Comparison of ENCODE assay signal across 8 mouse cellular contexts in genomic region chr3:65391222-65391783, GRCm38 (mm10). TPM values are rescaled to one million over a fixed set of nuclear protein-coding genes. Genes with fewer than 3 reads are reported as not detected.
DNase-seq lines count a peak whose midpoint lies in the region; ATAC-seq and TF ChIP-seq lines count a peak whose summit lies in the region.

No protein-coding gene starts in this region.

- peak overlapping the region; percentile 93 for H3K27ac ChIP-seq in gastrocnemius, adult 2 months
- H3K27ac ChIP-seq in forebrain, embryonic 13.5 days = 0 out of 2 replicates have a peak overlapping the region, but pooled peaks have one; percentile 68
- peak overlapping the region; percentile 80; the same call in 1 of the 2 replicates for H3K27ac ChIP-seq in liver, embryonic 15.5 days (replicated peaks)

- TF ChIP-seq CTCF in gastrocnemius, adult 2 months (IDR thresholded peaks at IDR 0.05) = no peak

- peaks cover 13% of the 10 kb centered on the region for H3K4me1 ChIP-seq in forebrain, embryonic 13.5 days
- H3K4me1 ChIP-seq in liver, embryonic 15.5 days (replicated peaks) = 0 out of 2 replicates have a peak, but pooled peaks cover 16% of the 10 kb centered on the region

- 47% methylated on average over 6 of the region's 6 CpGs for WGBS in forebrain, embryonic 13.5 days
- whole genome bisulfite sequencing in liver, embryonic 15.5 days (ENCODE audit: insufficient replicate concordance) = 37% methylated on average over 6 of the region's 6 CpGs

- H3K9me3 ChIP-seq in forebrain, embryonic 13.5 days (replicated peaks) = no peaks in the 10 kb centered on the region
- no peaks in the 10 kb centered on the region for H3K9me3 ChIP-seq in liver, embryonic 15.5 days (replicated peaks)

- intact Hi-C loops in gastrocnemius, adult 2 months (cut with DNase I) = loop anchor here (2.0 kb wide), 1 partner anchor 51 kb away; no protein-coding TSS in a partner anchor
- intact Hi-C loops in gastrocnemius, postnatal 36 days (cut with DNase I) = no loop called here

- peak overlapping the region; percentile 91 for H3K9ac ChIP-seq in forebrain, embryonic 13.5 days
- peak overlapping the region; percentile 88 for H3K9ac ChIP-seq in liver, embryonic 15.5 days

- H3K27me3 ChIP-seq in forebrain, embryonic 13.5 days = no peaks in the 10 kb centered on the region
- no peaks in the 10 kb centered on the region for H3K27me3 ChIP-seq in liver, embryonic 15.5 days

- ATAC-seq in forebrain, embryonic 13.5 days = no peak
- no peak for ATAC-seq in liver, embryonic 15.5 days (ENCODE audit: insufficient read depth)
- no peak for ATAC-seq in cerebellum, adult (ENCODE audit: insufficient number of reproducible peaks, low FRiP score, low TSS enrichment)

- peak overlapping the region; percentile 87 for H3K4me3 ChIP-seq in gastrocnemius, adult 2 months
- H3K4me3 ChIP-seq in forebrain, embryonic 13.5 days = peak overlapping the region; percentile 82
- H3K4me3 ChIP-seq in liver, embryonic 15.5 days (replicated peaks) = peak overlapping the region; percentile 89

- no peak for DNase-seq in gastrocnemius, adult 2 months
- no peak for DNase-seq in gastrocnemius, postnatal 36 days
- peak; percentile 33 for DNase-seq in 3T3-L1 (ENCODE audit: low read depth, low spot score)
- no peak for DNase-seq in adrenal gland, postnatal 36 days
- DNase-seq in right cerebral cortex, postnatal 14 days = no peak

- peak overlapping the region; percentile 80 for H3K4me2 ChIP-seq in forebrain, embryonic 13.5 days
- peak overlapping the region; percentile 79 for H3K4me2 ChIP-seq in liver, embryonic 15.5 days

- peaks cover 36% of the 10 kb centered on the region for H3K36me3 ChIP-seq in forebrain, embryonic 13.5 days (ENCODE audit: poor library complexity, severe bottlenecking)
- peaks cover 32% of the 10 kb centered on the region for H3K36me3 ChIP-seq in liver, embryonic 15.5 days (replicated peaks)

RNA-seq across cellular contexts. Expression of gene Ssr3, which starts 1.1 kb away (rescaled TPM):
- 100 to 1,000 TPM; 135 to 154 TPM for total RNA-seq in gastrocnemius, adult 2 months (2021)
- total RNA-seq in gastrocnemius, postnatal 36 days (2021) = 100 to 1,000 TPM; 125 to 145 TPM
- 161 and 175 TPM in 2 replicates for polyA plus RNA-seq in forebrain, embryonic 13.5 days (2015; fragmentation: Nextera tagmentation; extraction: Ambion mirVana)
- 114 and 118 TPM in 2 replicates for polyA plus RNA-seq in liver, embryonic 15.5 days (2015; fragmentation: Nextera tagmentation; extraction: Ambion mirVana)
- 100 to 1,000 TPM; 189 to 206 TPM for total RNA-seq in adrenal gland, postnatal 36 days (2021)
